In genomic region chr2:134029153-134029552, GRCm38 (mm10) we compare ENCODE assay signal across 8 mouse cellular contexts.
DNase-seq lines count a peak whose midpoint lies in the region; ATAC-seq lines count a peak whose summit lies in the region.
"Had no signal": no experiment of that assay in that cellular context is flagged by ENCODE, and none has a peak within 500 bp of the region (broad histone marks: within the 10 kb centered on the region; RNA-seq: fewer than 3 reads in every experiment).

No protein-coding gene starts in this region.

- ATAC-seq in frontal cortex, adult (ENCODE audit: low TSS enrichment), result peak; percentile 88
- ATAC-seq: forebrain, postnatal 0 days had no signal

- DNase-seq in frontal cortex, postnatal 25 days (ENCODE audit: low spot score in 2 of 2), result no peak
- DNase-seq in right cerebral cortex, adult 18-20 months, result peak; percentile 13
- no peak for DNase-seq in right cerebral cortex, postnatal 14 days
- DNase-seq in kidney, postnatal 36 days, result no peak
- DNase-seq: B cell, adult 2 months; cerebellum, adult 11-12 months had no signal
